Mouse (Mus musculus) gastrocnemius, postnatal 25 days (tissue): ENCODE measurements around the gene Esyt2. TPM values are rescaled to one million over a fixed set of nuclear protein-coding genes. Genes with fewer than 3 reads are reported as not detected.

Source experiments
- DNase-seq: peaks from one replicate; pipeline ENCODE4 v3.0.0; 2022
- total RNA-seq, 2 experiments: library from RNA; stranded (reverse); gene quantifications; 1 replicate in 1 of 2; 2 replicates in 1 of 2; pipeline ENCODE4 v1.2.3; 2021

Esyt2 gene
- total RNA-seq, 2 experiments from 2014 or later = 18.0 to 20.4 TPM

GRCm38 (mm10) chr12:116280149-116280652 lies 795 bp upstream of the Esyt2 start:
- DNase-seq = no peak

GRCm38 (mm10) chr12:116281427-116282281 lies 658 bp downstream of the Esyt2 start:
- DNase-seq = peak; percentile 13

- DNase-seq = no peak
These were observed 1.9 kb downstream of the Esyt2 start for GRCm38 (mm10) chr12:116282856-116283255.

GRCm38 (mm10) chr12:116283511-116283910 lies 2.5 kb downstream of the Esyt2 start:
- no peak for DNase-seq

GRCm38 (mm10) chr12:116293185-116293584 lies 12.2 kb downstream of the Esyt2 start:
- no peak for DNase-seq

- DNase-seq = no peak
These were observed 12.8 kb downstream of the Esyt2 start for GRCm38 (mm10) chr12:116293599-116294292.

- DNase-seq = no peak
These were observed 18.9 kb downstream of the Esyt2 start for GRCm38 (mm10) chr12:116299906-116300305.

- DNase-seq = no peak
These were observed 21.2 kb downstream of the Esyt2 start for GRCm38 (mm10) chr12:116302181-116302580.

GRCm38 (mm10) chr12:116306042-116306441 lies 25.0 kb downstream of the Esyt2 start:
- no peak for DNase-seq

- no peak for DNase-seq
These were observed 26.9 kb downstream of the Esyt2 start for GRCm38 (mm10) chr12:116307870-116308269.

- DNase-seq = no peak
These were observed 27.6 kb downstream of the Esyt2 start for GRCm38 (mm10) chr12:116308612-116309011.

GRCm38 (mm10) chr12:116313816-116314215 lies 32.8 kb downstream of the Esyt2 start:
- DNase-seq = no peak

GRCm38 (mm10) chr12:116315498-116315897 lies 34.5 kb downstream of the Esyt2 start:
- DNase-seq = no peak

GRCm38 (mm10) chr12:116317818-116318217 lies 36.8 kb downstream of the Esyt2 start:
- DNase-seq = no peak

GRCm38 (mm10) chr12:116325545-116325944 lies 44.5 kb downstream of the Esyt2 start:
- DNase-seq = peak; percentile 21

- no peak for DNase-seq
These were observed 45.2 kb downstream of the Esyt2 start for GRCm38 (mm10) chr12:116326159-116326558.

GRCm38 (mm10) chr12:116334253-116334652 lies 53.3 kb downstream of the Esyt2 start:
- no peak for DNase-seq

- no peak for DNase-seq
These were observed 59.2 kb downstream of the Esyt2 start for GRCm38 (mm10) chr12:116340160-116340559.

- no peak for DNase-seq
These were observed 67.8 kb downstream of the Esyt2 start for GRCm38 (mm10) chr12:116348755-116349286.

GRCm38 (mm10) chr12:116349376-116349775 lies 68.4 kb downstream of the Esyt2 start:
- DNase-seq = no peak

- DNase-seq = no peak
These were observed 70.0 kb downstream of the Esyt2 start for GRCm38 (mm10) chr12:116351022-116351421.

GRCm38 (mm10) chr12:116352404-116352803 lies 71.4 kb downstream of the Esyt2 start:
- DNase-seq = no peak

GRCm38 (mm10) chr12:116354694-116355093 lies 73.7 kb downstream of the Esyt2 start:
- DNase-seq = no peak
